Mouse (Mus musculus): Measurements from ENCODE around the gene Rnf157.

Rnf157 gene

GRCm38 (mm10) chr11:116293538-116294137 is 119.2 kb downstream of the Rnf157 start:
- no peak for DNase-seq

GRCm38 (mm10) chr11:116292401-116292800 is 120.4 kb downstream of the Rnf157 start:
- no peak for DNase-seq

- DNase-seq, result no peak
Observed at GRCm38 (mm10) chr11:116290556-116290955, 122.3 kb downstream of the Rnf157 start.

GRCm38 (mm10) chr11:116287351-116287750 is 125.5 kb downstream of the Rnf157 start:
- no peak for DNase-seq
